Mouse (Mus musculus) megakaryocyte, embryonic 14.5 days (primary cell): ENCODE measurements around the gene 1700109H08Rik.

Experiments
- FLI1 ChIP-seq: IDR thresholded peaks from 2 replicates; pipeline ENCODE4 v1.6.1; 2012; ENCODE audit warnings: low read length, inconsistent platforms, mixed read lengths
- GATA1 ChIP-seq: IDR thresholded peaks from 3 replicates; pipeline ENCODE4 v1.6.1; 2012; ENCODE audit warnings: mixed read lengths, low read length, inconsistent platforms, borderline replicate concordance

- TF ChIP-seq GATA1 (no peak), FLI1 (no peak)
Observed at GRCm38 (mm10) chr5:3521741-3522140, 49.6 kb upstream of the 1700109H08Rik start.
